In genomic region chr2:91649152-91649551, GRCm38 (mm10) we compare ENCODE assay signal across 8 mouse cellular contexts. TPM values are rescaled to one million over a fixed set of nuclear protein-coding genes. Genes with fewer than 3 reads are reported as not detected.
A peak's percentile ranks its signal among the peaks of the same experiment; 100 is the strongest.
DNase-seq lines count a peak whose midpoint lies in the region; ATAC-seq and TF ChIP-seq lines count a peak whose summit lies in the region.

No protein-coding gene starts in this region.

- peaks cover 56% of the 10 kb centered on the region for H3K36me3 ChIP-seq in heart, embryonic 10.5 days
- H3K36me3 ChIP-seq in E14TG2a.4 (ENCODE audit: insufficient read depth, low read length) = peaks cover 54% of the 10 kb centered on the region
- peaks cover 50% of the 10 kb centered on the region for H3K36me3 ChIP-seq in forebrain, embryonic 10.5 days (replicated peaks)
- H3K36me3 ChIP-seq in limb, embryonic 14.5 days (ENCODE audit: control insufficient read depth, insufficient read depth, low read length) = peaks cover 51% of the 10 kb centered on the region

- H3K4me1 ChIP-seq in heart, embryonic 10.5 days = peaks cover 48% of the 10 kb centered on the region
- peaks cover 79% of the 10 kb centered on the region for H3K4me1 ChIP-seq in E14TG2a.4 (replicated peaks; ENCODE audit: low read depth, low read length)
- H3K4me1 ChIP-seq in forebrain, embryonic 10.5 days = peaks cover 24% of the 10 kb centered on the region
- peaks cover 11% of the 10 kb centered on the region for H3K4me1 ChIP-seq in limb, embryonic 14.5 days (ENCODE audit: control insufficient read depth, insufficient read depth, low read length)

- H3K27me3 ChIP-seq in heart, embryonic 10.5 days (ENCODE audit: insufficient read depth, poor library complexity, severe bottlenecking) = no peaks in the 10 kb centered on the region
- no peaks in the 10 kb centered on the region for H3K27me3 ChIP-seq in E14TG2a.4 (ENCODE audit: insufficient read depth, low read length)
- H3K27me3 ChIP-seq in forebrain, embryonic 10.5 days (ENCODE audit: poor library complexity, severe bottlenecking) = no peaks in the 10 kb centered on the region
- H3K27me3 ChIP-seq in limb, embryonic 14.5 days (ENCODE audit: control insufficient read depth, insufficient read depth, low read length) = no peaks in the 10 kb centered on the region

- 2% methylated on average over 15 of the region's 15 CpGs for WGBS in heart, embryonic 10.5 days
- 5% methylated on average over 15 of the region's 15 CpGs for WGBS in forebrain, embryonic 10.5 days
- 2% methylated on average over 15 of the region's 15 CpGs for WGBS in limb, embryonic 14.5 days

- H3K9ac ChIP-seq in limb, embryonic 14.5 days (ENCODE audit: low read depth, low read length, severe bottlenecking) = peak overlapping the region; percentile 89

- H3K4me2 ChIP-seq in limb, embryonic 14.5 days (replicated peaks; ENCODE audit: low read depth, low read length, severe bottlenecking) = peak overlapping the region; percentile 82

- H3K27ac ChIP-seq in heart, embryonic 10.5 days = peak overlapping the region; percentile 93
- H3K27ac ChIP-seq in forebrain, embryonic 10.5 days = peak overlapping the region; percentile 95
- H3K27ac ChIP-seq in limb, embryonic 14.5 days (replicated peaks; ENCODE audit: low read depth, low read length) = peak overlapping the region; percentile 70; the same call in 1 of the 2 replicates

- DNase-seq in heart, embryonic 10.5 days (ENCODE audit: low spot score) = no peak
- DNase-seq in heart, postnatal 4 days = no peak
- DNase-seq in forebrain, embryonic 10.5 days (ENCODE audit: extremely low spot score, low spot score) = no peak
- no peak for DNase-seq in limb, embryonic 14.5 days (ENCODE audit: low spot score)
- DNase-seq in thymus, postnatal 14 days = peak; percentile 47
- no peak for DNase-seq in layer of hippocampus, adult 9-10 months (ENCODE audit: low spot score)
- DNase-seq in urinary bladder, adult 2 months (ENCODE audit: low spot score) = no peak

- no peak for ATAC-seq in limb, embryonic 14.5 days (ENCODE audit: low FRiP score, low read depth)

- H3K9me3 ChIP-seq in heart, embryonic 10.5 days = no peaks in the 10 kb centered on the region
- H3K9me3 ChIP-seq in E14TG2a.4 (ENCODE audit: low read length) = no peaks in the 10 kb centered on the region
- no peaks in the 10 kb centered on the region for H3K9me3 ChIP-seq in forebrain, embryonic 10.5 days
- no peaks in the 10 kb centered on the region for H3K9me3 ChIP-seq in limb, embryonic 14.5 days (ENCODE audit: control insufficient read depth, low read length)

- no peak for TF ChIP-seq CTCF in E14TG2a.4 (conservative IDR thresholded peaks at IDR 0.05; ENCODE audit: low read length)

- H3K4me3 ChIP-seq in heart, embryonic 10.5 days = peak overlapping the region; percentile 95
- peak overlapping the region; percentile 99 for H3K4me3 ChIP-seq in E14TG2a.4 (replicated peaks; ENCODE audit: low read length)
- peak overlapping the region; percentile 92 for H3K4me3 ChIP-seq in forebrain, embryonic 10.5 days
- peak overlapping the region; percentile 71 for H3K4me3 ChIP-seq in limb, embryonic 14.5 days (replicated peaks; ENCODE audit: low read length)

- TF ChIP-seq POLR2A in limb, embryonic 14.5 days (IDR thresholded peaks at IDR 0.05; ENCODE audit: borderline replicate concordance, extremely low read depth, insufficient read depth, insufficient read length) = no peak

RNA-seq across cellular contexts. Expression of gene Zfp408, which starts 0.4 kb away (rescaled TPM):
- polyA plus RNA-seq in heart, embryonic 10.5 days (2016; fragmentation: Nextera tagmentation; extraction: Ambion mirVana) = 7.4 and 10.4 TPM in 2 replicates
- 10 to 100 TPM; 12.7 to 13.9 TPM for total RNA-seq in heart, postnatal 4 days (2021)
- polyA plus RNA-seq in forebrain, embryonic 10.5 days (2016; fragmentation: Nextera tagmentation; extraction: Ambion mirVana) = 10.1 and 11.6 TPM in 2 replicates
- 29.8 and 34.8 TPM in 2 replicates for polyA plus RNA-seq in limb, embryonic 14.5 days (2012; rRNA removed)
- polyA plus RNA-seq in limb, embryonic 14.5 days (2014; fragmentation: Nextera tagmentation; extraction: Ambion mirVana) = 5.7 and 7.9 TPM in 2 replicates
- 15.3 and 16.5 TPM in 2 replicates for polyA plus RNA-seq in urinary bladder, adult 2 months (2012; rRNA removed)

RNA-seq across cellular contexts. Expression of gene Arhgap1, which starts 0.5 kb away (rescaled TPM):
- polyA plus RNA-seq in heart, embryonic 10.5 days (2016; fragmentation: Nextera tagmentation; extraction: Ambion mirVana) = 212 and 229 TPM in 2 replicates
- total RNA-seq in heart, postnatal 4 days (2021) = 10 to 100 TPM; 83.1 to 84.8 TPM
- polyA plus RNA-seq in forebrain, embryonic 10.5 days (2016; fragmentation: Nextera tagmentation; extraction: Ambion mirVana) = 67.4 and 70.0 TPM in 2 replicates
- polyA plus RNA-seq in limb, embryonic 14.5 days (2012; rRNA removed) = 105 and 126 TPM in 2 replicates
- polyA plus RNA-seq in limb, embryonic 14.5 days (2014; fragmentation: Nextera tagmentation; extraction: Ambion mirVana) = 121 and 125 TPM in 2 replicates
- 127 and 128 TPM in 2 replicates for polyA plus RNA-seq in urinary bladder, adult 2 months (2012; rRNA removed)

RNA-seq across cellular contexts. Expression of gene F2, which starts 12.9 kb away (rescaled TPM):
- polyA plus RNA-seq in heart, embryonic 10.5 days (2016; fragmentation: Nextera tagmentation; extraction: Ambion mirVana) = 0.73 and 15.9 TPM in 2 replicates
- under 1 TPM; 0.14 to 0.31 TPM for total RNA-seq in heart, postnatal 4 days (2021)
- polyA plus RNA-seq in forebrain, embryonic 10.5 days (2016; fragmentation: Nextera tagmentation; extraction: Ambion mirVana) = 0.06 TPM in 1 of 2 replicates, not detected in the other
- 1.7 TPM in 2 replicates for polyA plus RNA-seq in limb, embryonic 14.5 days (2012; rRNA removed)
- polyA plus RNA-seq in limb, embryonic 14.5 days (2014; fragmentation: Nextera tagmentation; extraction: Ambion mirVana) = 0.95 and 1.3 TPM in 2 replicates
- polyA plus RNA-seq in urinary bladder, adult 2 months (2012; rRNA removed) = 0.25 and 0.33 TPM in 2 replicates
